Mouse (Mus musculus) layer of hippocampus, adult 11-12 months (tissue): ENCODE measurements around the gene Arsa.

Source experiments
- DNase-seq: peaks from one replicate; pipeline ENCODE4 v3.0.0; 2022; ENCODE audit warnings: low spot score

Arsa gene

GRCm38 (mm10) chr15:89494970-89495369, 17.7 kb upstream of the Arsa start:
- no peak for DNase-seq

- DNase-seq: no peak
Observed at GRCm38 (mm10) chr15:89488611-89489117, 11.4 kb upstream of the Arsa start.

GRCm38 (mm10) chr15:89488182-89488581, 11.0 kb upstream of the Arsa start:
- no peak for DNase-seq

- no peak for DNase-seq
Observed at GRCm38 (mm10) chr15:89480584-89480983, 3.4 kb upstream of the Arsa start.

- DNase-seq: no peak
Observed at GRCm38 (mm10) chr15:89478622-89479021, 1.4 kb upstream of the Arsa start.

- DNase-seq: no peak
Observed at GRCm38 (mm10) chr15:89477806-89478205, 581 bp upstream of the Arsa start.

GRCm38 (mm10) chr15:89476475-89476815, 780 bp downstream of the Arsa start:
- no peak for DNase-seq

GRCm38 (mm10) chr15:89475611-89476474, 1.4 kb downstream of the Arsa start:
- DNase-seq: peak; percentile 94

GRCm38 (mm10) chr15:89475293-89475600, 2.0 kb downstream of the Arsa start:
- no peak for DNase-seq

- DNase-seq: no peak
Observed at GRCm38 (mm10) chr15:89474596-89475292, 2.5 kb downstream of the Arsa start.

GRCm38 (mm10) chr15:89473921-89474320, 3.3 kb downstream of the Arsa start:
- DNase-seq: no peak

GRCm38 (mm10) chr15:89473370-89473769, 3.9 kb downstream of the Arsa start:
- DNase-seq: no peak

GRCm38 (mm10) chr15:89471476-89471875, 5.7 kb downstream of the Arsa start:
- DNase-seq: no peak

GRCm38 (mm10) chr15:89468577-89468976, 8.6 kb downstream of the Arsa start:
- no peak for DNase-seq

- DNase-seq: no peak
Observed at GRCm38 (mm10) chr15:89465052-89465451, 12.2 kb downstream of the Arsa start.

GRCm38 (mm10) chr15:89463334-89464235, 13.6 kb downstream of the Arsa start:
- DNase-seq: no peak

- no peak for DNase-seq
Observed at GRCm38 (mm10) chr15:89462176-89462575, 15.0 kb downstream of the Arsa start.

GRCm38 (mm10) chr15:89461321-89461720, 15.9 kb downstream of the Arsa start:
- no peak for DNase-seq

GRCm38 (mm10) chr15:89460298-89460697, 16.9 kb downstream of the Arsa start:
- no peak for DNase-seq

- no peak for DNase-seq
Observed at GRCm38 (mm10) chr15:89459821-89460220, 17.4 kb downstream of the Arsa start.

GRCm38 (mm10) chr15:89458942-89459341, 18.3 kb downstream of the Arsa start:
- DNase-seq: no peak

GRCm38 (mm10) chr15:89455642-89456041, 21.6 kb downstream of the Arsa start:
- no peak for DNase-seq
